ENCODE assay signal across 8 mouse cellular contexts in the genomic region with DNA sequence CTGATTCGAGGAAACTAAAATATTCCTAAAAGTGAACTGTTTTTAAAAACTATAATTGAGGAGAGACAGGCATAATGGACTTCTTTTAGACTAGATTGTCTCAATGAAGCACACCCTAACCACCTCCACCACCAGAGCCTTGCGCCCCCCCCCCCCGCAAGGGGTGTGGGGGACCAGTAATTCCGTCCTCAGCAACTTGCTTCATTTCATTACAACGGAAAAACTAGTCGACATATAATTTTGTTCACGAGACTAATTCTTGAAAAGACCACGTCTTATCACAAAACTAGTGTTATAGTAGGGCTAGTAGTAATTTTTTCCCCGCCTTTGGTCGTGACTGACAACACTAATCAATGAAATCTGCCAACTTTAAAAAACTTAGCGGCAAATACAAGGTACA. TPM values are rescaled to one million over a fixed set of nuclear protein-coding genes. Genes with fewer than 3 reads are reported as not detected.
DNase-seq lines count a peak whose midpoint lies in the region; ATAC-seq and TF ChIP-seq lines count a peak whose summit lies in the region.

No protein-coding gene starts in this region.

- peaks cover 2% of the 10 kb centered on the region; the same call in 1 of the 2 replicates for H3K4me1 ChIP-seq in heart, adult 2 months (ENCODE audit: control insufficient read depth, insufficient read depth, low read length)
- peaks cover 43% of the 10 kb centered on the region for H3K4me1 ChIP-seq in E14TG2a.4 (replicated peaks; ENCODE audit: low read depth, low read length)
- peaks cover 13% of the 10 kb centered on the region for H3K4me1 ChIP-seq in heart, embryonic 16.5 days (ENCODE audit: control insufficient read depth, insufficient read depth, low read length)
- peaks cover 19% of the 10 kb centered on the region for H3K4me1 ChIP-seq in midbrain, embryonic 10.5 days

- H3K27me3 ChIP-seq in heart, adult 2 months (ENCODE audit: control insufficient read depth, insufficient read depth, low read length) = no peaks in the 10 kb centered on the region
- no peaks in the 10 kb centered on the region for H3K27me3 ChIP-seq in E14TG2a.4 (ENCODE audit: insufficient read depth, low read length)
- H3K27me3 ChIP-seq in heart, embryonic 16.5 days (ENCODE audit: control insufficient read depth, insufficient read depth, low read length) = no peaks in the 10 kb centered on the region
- H3K27me3 ChIP-seq in midbrain, embryonic 10.5 days (ENCODE audit: low read depth, poor library complexity, severe bottlenecking) = no peaks in the 10 kb centered on the region

- TF ChIP-seq EP300 in heart, adult 2 months (IDR thresholded peaks at IDR 0.05; ENCODE audit: insufficient read depth, low read depth, low read length) = no peak

- no peak overlapping the region for H3K9ac ChIP-seq in heart, adult 2 months (ENCODE audit: low read depth, low read length)
- H3K9ac ChIP-seq in heart, embryonic 16.5 days (ENCODE audit: low read length) = peak overlapping the region; percentile 100

- no peaks in the 10 kb centered on the region for H3K9me3 ChIP-seq in E14TG2a.4 (ENCODE audit: low read length)
- H3K9me3 ChIP-seq in heart, embryonic 16.5 days (replicated peaks; ENCODE audit: control insufficient read depth, low read length) = no peaks in the 10 kb centered on the region
- no peaks in the 10 kb centered on the region for H3K9me3 ChIP-seq in midbrain, embryonic 10.5 days (replicated peaks)

- intact Hi-C loops in heart, adult 2 months (cut with DNase I) = loop anchor here (2.0 to 10.0 kb wide), 3 partner anchors 14 to 276 kb away; a partner anchor contains a TSS
- intact Hi-C loops in heart, postnatal 36 days (cut with DNase I) = loop anchor here (2.0 to 5.0 kb wide), 3 partner anchors 16 to 273 kb away; a partner anchor contains a TSS

- H3K27ac ChIP-seq in heart, adult 2 months = no peak overlapping the region; the same call in 1 of the 2 replicates
- H3K27ac ChIP-seq in heart, embryonic 16.5 days (ENCODE audit: low read length) = peak overlapping the region; percentile 99
- peak overlapping the region; percentile 100 for H3K27ac ChIP-seq in midbrain, embryonic 10.5 days (replicated peaks)

- peaks cover 4% of the 10 kb centered on the region for H3K79me2 ChIP-seq in heart, adult 2 months (replicated peaks; ENCODE audit: control insufficient read depth, insufficient read depth, low read length)

- ATAC-seq in heart, embryonic 16.5 days (replicated peaks; ENCODE audit: extremely low read depth, insufficient read depth, low FRiP score) = no peak

- H3K4me3 ChIP-seq in heart, adult 2 months = peak overlapping the region; percentile 94
- peak overlapping the region; percentile 95 for H3K4me3 ChIP-seq in E14TG2a.4 (replicated peaks; ENCODE audit: low read length)
- peak overlapping the region; percentile 99 for H3K4me3 ChIP-seq in heart, embryonic 16.5 days (ENCODE audit: low read length)
- peak overlapping the region; percentile 97 for H3K4me3 ChIP-seq in midbrain, embryonic 10.5 days

- H3K36me3 ChIP-seq in heart, adult 2 months (ENCODE audit: control insufficient read depth, insufficient read depth, low read length) = peaks cover 26% of the 10 kb centered on the region
- peaks cover 49% of the 10 kb centered on the region for H3K36me3 ChIP-seq in E14TG2a.4 (ENCODE audit: insufficient read depth, low read length)
- H3K36me3 ChIP-seq in heart, embryonic 16.5 days (ENCODE audit: control insufficient read depth, insufficient read depth) = peaks cover 18% of the 10 kb centered on the region
- peaks cover 45% of the 10 kb centered on the region for H3K36me3 ChIP-seq in midbrain, embryonic 10.5 days

- no peak for TF ChIP-seq POLR2A in heart, adult 2 months (IDR thresholded peaks at IDR 0.05; ENCODE audit: insufficient read depth, low read depth, low read length)

- no peak for TF ChIP-seq CTCF in heart, adult 2 months (IDR thresholded peaks at IDR 0.05)
- TF ChIP-seq CTCF in E14TG2a.4 (conservative IDR thresholded peaks at IDR 0.05; ENCODE audit: low read length) = no peak

- peak overlapping the region; percentile 89 for H3K4me2 ChIP-seq in heart, embryonic 16.5 days (ENCODE audit: low read depth, low read length)

- no peak for DNase-seq in heart, adult 2 months
- DNase-seq in heart, postnatal 36 days = no peak
- DNase-seq in midbrain, embryonic 10.5 days (ENCODE audit: low spot score) = no peak
- no peak for DNase-seq in spleen, adult 18-20 months
- DNase-seq in cerebellum, postnatal 25 days = no peak
- no peak for DNase-seq in cerebellum, postnatal 36 days

- WGBS in heart, adult 2 months = under 1% methylated on average over 11 of the region's 11 CpGs
- WGBS in heart, embryonic 16.5 days = under 1% methylated on average over 11 of the region's 11 CpGs
- 2% methylated on average over 11 of the region's 11 CpGs for WGBS in midbrain, embryonic 10.5 days

RNA-seq across cellular contexts. Expression of a gene that starts 1.5 kb away (rescaled TPM):
- 1 to 10 TPM; 9.0 to 9.2 TPM for total RNA-seq in heart, adult 2 months (2021)
- 5.2 and 8.7 TPM in 2 replicates for polyA plus RNA-seq in heart, adult 2 months (2012; rRNA removed)
- 10 to 100 TPM in 1 of 2 experiments, 1 to 10 TPM in 1; 8.6 to 10.1 TPM for total RNA-seq in heart, postnatal 36 days (2021)
- polyA plus RNA-seq in heart, embryonic 16.5 days (2015; fragmentation: Nextera tagmentation; extraction: Ambion mirVana) = 19.4 and 21.9 TPM in 2 replicates
- 27.4 and 31.2 TPM in 2 replicates for polyA plus RNA-seq in midbrain, embryonic 10.5 days (2016; fragmentation: Nextera tagmentation; extraction: Ambion mirVana)

RNA-seq across cellular contexts. Expression of a gene that starts 2.6 kb away (rescaled TPM):
- 100 to 1,000 TPM; 388 to 416 TPM for total RNA-seq in heart, adult 2 months (2021)
- polyA plus RNA-seq in heart, adult 2 months (2012; rRNA removed) = 108 and 203 TPM in 2 replicates
- total RNA-seq in heart, postnatal 36 days (2021) = 100 to 1,000 TPM; 414 to 472 TPM
- polyA plus RNA-seq in heart, embryonic 16.5 days (2015; fragmentation: Nextera tagmentation; extraction: Ambion mirVana) = 956 and 1,061 TPM in 2 replicates
- polyA plus RNA-seq in midbrain, embryonic 10.5 days (2016; fragmentation: Nextera tagmentation; extraction: Ambion mirVana) = 2,221 and 2,293 TPM in 2 replicates

RNA-seq across cellular contexts. Expression of a gene that starts 15.6 kb away (rescaled TPM):
- 10 to 100 TPM; 15.2 to 17.5 TPM for total RNA-seq in heart, adult 2 months (2021)
- polyA plus RNA-seq in heart, adult 2 months (2012; rRNA removed) = 10.4 and 11.2 TPM in 2 replicates
- total RNA-seq in heart, postnatal 36 days (2021) = 10 to 100 TPM; 14.8 to 17.1 TPM
- 29.5 and 32.1 TPM in 2 replicates for polyA plus RNA-seq in heart, embryonic 16.5 days (2015; fragmentation: Nextera tagmentation; extraction: Ambion mirVana)
- 29.1 and 30.1 TPM in 2 replicates for polyA plus RNA-seq in midbrain, embryonic 10.5 days (2016; fragmentation: Nextera tagmentation; extraction: Ambion mirVana)

RNA-seq across cellular contexts. Expression of a gene that starts 41.7 kb away (rescaled TPM):
- under 1 TPM; 0.05 to 0.10 TPM for total RNA-seq in heart, adult 2 months (2021)
- 0.09 and 0.10 TPM in 2 replicates for polyA plus RNA-seq in heart, adult 2 months (2012; rRNA removed)
- under 1 TPM; 0.06 to 0.08 TPM for total RNA-seq in heart, postnatal 36 days (2021)
- 0.30 and 0.35 TPM in 2 replicates for polyA plus RNA-seq in heart, embryonic 16.5 days (2015; fragmentation: Nextera tagmentation; extraction: Ambion mirVana)
- 0.78 and 0.98 TPM in 2 replicates for polyA plus RNA-seq in midbrain, embryonic 10.5 days (2016; fragmentation: Nextera tagmentation; extraction: Ambion mirVana)
